In genomic region chr9:15976959-15977663, GRCm38 (mm10) we compare ENCODE assay signal across 8 mouse cellular contexts.
DNase-seq lines count a peak whose midpoint lies in the region; ATAC-seq and TF ChIP-seq lines count a peak whose summit lies in the region.

No protein-coding gene starts in this region.

- DNase-seq in gastrocnemius, adult 2 months = peak; percentile 23
- DNase-seq in gastrocnemius, adult 8-10 months (ENCODE audit: low spot score in 2 of 2) = no peak
- DNase-seq in right cerebral cortex, postnatal 4 days = peak; percentile 10
- no peak for DNase-seq in right cerebral cortex, adult 2 months (ENCODE audit: low spot score in 2 of 2)
- DNase-seq in limb, embryonic 14.5 days (ENCODE audit: low spot score) = peak; percentile 39
- no peak for DNase-seq in stomach, postnatal 0 days (ENCODE audit: low spot score)
- DNase-seq in adrenal gland, adult 18-20 months (ENCODE audit: low spot score in 2 of 2) = no peak

- intact Hi-C loops in gastrocnemius, adult 2 months (cut with DNase I) = no loop called here

- no peaks in the 10 kb centered on the region for H3K36me3 ChIP-seq in limb, embryonic 14.5 days (ENCODE audit: control insufficient read depth, insufficient read depth, low read length)
- H3K36me3 ChIP-seq in stomach, postnatal 0 days (ENCODE audit: control insufficient read depth, insufficient read depth, low read length) = no peaks in the 10 kb centered on the region

- ATAC-seq in limb, embryonic 14.5 days (ENCODE audit: low FRiP score, low read depth) = peak; percentile 58
- ATAC-seq in stomach, postnatal 0 days (ENCODE audit: low FRiP score, low TSS enrichment) = no peak
- no peak for ATAC-seq in granulocyte monocyte progenitor cell, adult 5-6 weeks (replicated peaks; ENCODE audit: poor library complexity, severe bottlenecking)

- H3K9ac ChIP-seq in limb, embryonic 14.5 days (ENCODE audit: low read depth, low read length, severe bottlenecking) = no peak overlapping the region
- no peak overlapping the region for H3K9ac ChIP-seq in stomach, postnatal 0 days (ENCODE audit: low read length)

- H3K27me3 ChIP-seq in limb, embryonic 14.5 days (ENCODE audit: control insufficient read depth, insufficient read depth, low read length) = no peaks in the 10 kb centered on the region
- no peaks in the 10 kb centered on the region for H3K27me3 ChIP-seq in stomach, postnatal 0 days (ENCODE audit: control insufficient read depth, insufficient read depth, low read length)

- TF ChIP-seq EP300 in stomach, postnatal 0 days (optimal IDR thresholded peaks at IDR 0.05) = no peak

- WGBS in limb, embryonic 14.5 days = 32% methylated on average over 12 of the region's 12 CpGs
- WGBS in stomach, postnatal 0 days = 29% methylated on average over 12 of the region's 12 CpGs

- no peak overlapping the region for H3K27ac ChIP-seq in gastrocnemius, adult 2 months
- H3K27ac ChIP-seq in limb, embryonic 14.5 days (replicated peaks; ENCODE audit: low read depth, low read length) = no peak overlapping the region
- no peak overlapping the region for H3K27ac ChIP-seq in stomach, postnatal 0 days (replicated peaks)

- H3K9me3 ChIP-seq in limb, embryonic 14.5 days (ENCODE audit: control insufficient read depth, low read length) = no peaks in the 10 kb centered on the region
- no peaks in the 10 kb centered on the region for H3K9me3 ChIP-seq in stomach, postnatal 0 days (ENCODE audit: control insufficient read depth, low read length)

- no peak overlapping the region for H3K4me2 ChIP-seq in limb, embryonic 14.5 days (replicated peaks; ENCODE audit: low read depth, low read length, severe bottlenecking)
- H3K4me2 ChIP-seq in stomach, postnatal 0 days (replicated peaks; ENCODE audit: low read depth) = 0 out of 2 replicates have a peak overlapping the region, but pooled peaks have one; percentile 20

- TF ChIP-seq CTCF in gastrocnemius, adult 2 months (IDR thresholded peaks at IDR 0.05) = no peak
- no peak for TF ChIP-seq CTCF in stomach, postnatal 0 days (IDR thresholded peaks at IDR 0.05; ENCODE audit: low read depth)

- H3K4me3 ChIP-seq in gastrocnemius, adult 2 months = no peak overlapping the region
- no peak overlapping the region for H3K4me3 ChIP-seq in limb, embryonic 14.5 days (replicated peaks; ENCODE audit: low read length)
- H3K4me3 ChIP-seq in stomach, postnatal 0 days (ENCODE audit: low read depth, low read length) = no peak overlapping the region

- 0 out of 2 replicates have a peak, but pooled peaks cover 3% of the 10 kb centered on the region for H3K4me1 ChIP-seq in limb, embryonic 14.5 days (ENCODE audit: control insufficient read depth, insufficient read depth, low read length)
- no peaks in the 10 kb centered on the region for H3K4me1 ChIP-seq in stomach, postnatal 0 days (replicated peaks; ENCODE audit: control insufficient read depth, insufficient read depth)

- no peak for TF ChIP-seq POLR2A in limb, embryonic 14.5 days (IDR thresholded peaks at IDR 0.05; ENCODE audit: borderline replicate concordance, extremely low read depth, insufficient read depth, insufficient read length)

Comparison
In these comparisons a context has a peak if more than half of its experiments do, and no peak if none do; other contexts are left out.
1. DNase-seq: peak in gastrocnemius, adult 2 months (single experiment), right cerebral cortex, postnatal 4 days (single experiment) and limb, embryonic 14.5 days (single experiment); none in gastrocnemius, adult 8-10 months (0 of 2), right cerebral cortex, adult 2 months (0 of 2), stomach, postnatal 0 days (single experiment) and adrenal gland, adult 18-20 months (0 of 2).